Mouse (Mus musculus) MEL (cell line): ENCODE data around the gene Vsx2. TPM values are rescaled to one million over a fixed set of nuclear protein-coding genes. Genes with fewer than 3 reads are reported as not detected.

Source experiments
- DNase-seq: peaks from one replicate; pipeline ENCODE4 v3.0.0; 2011; ENCODE audit warnings: low read depth, low spot score
- H3K27ac ChIP-seq: 2 replicates; pipeline ENCODE4 v1.5.1; 2012; ENCODE audit warnings: low read depth, mild to moderate bottlenecking, control low read depth, low read length, moderate library complexity; ENCODE audit not compliant: control insufficient read depth
- H3K27me3 ChIP-seq, 2 experiments: fragments of 150-350 bp in 1 of 2; sonication (generic) in 1 of 2; 2 replicates each; pipeline ENCODE4 v1.6.1; 2012; ENCODE audit warnings: low read length in 2 of 2, mild to moderate bottlenecking in 2 of 2, improper control_type of control experiment in 1 of 2, moderate library complexity in 1 of 2; ENCODE audit not compliant: insufficient read depth in 2 of 2, control insufficient read depth in 1 of 2
- H3K36me3 ChIP-seq, 2 experiments: 2 replicates each; pipeline ENCODE4 v1.6.1; 2012 to 2014; ENCODE audit warnings: low read length in 2 of 2, improper control_type of control experiment in 1 of 2, inconsistent platforms in 1 of 2, mild to moderate bottlenecking in 1 of 2; ENCODE audit not compliant: insufficient read depth in 2 of 2, control insufficient read depth in 1 of 2
- H3K4me1 ChIP-seq, 2 experiments: fragments of 150-350 bp in 1 of 2; sonication (generic) in 1 of 2; 2 replicates each; pipeline ENCODE4 v1.6.1; 2012; ENCODE audit warnings: low read length in 2 of 2, improper control_type of control experiment in 1 of 2, mild to moderate bottlenecking in 1 of 2; ENCODE audit not compliant: insufficient read depth in 2 of 2, control insufficient read depth in 1 of 2
- H3K4me3 ChIP-seq, 2 experiments: fragments of 150-350 bp in 1 of 2; sonication (generic) in 1 of 2; 2 replicates each; pipeline ENCODE4 v1.5.1; 2012; ENCODE audit warnings: low read depth in 2 of 2, low read length in 2 of 2, mild to moderate bottlenecking in 2 of 2, moderate library complexity in 2 of 2, control low read depth in 1 of 2, improper control_type of control experiment in 1 of 2; ENCODE audit not compliant: control insufficient read depth in 1 of 2, insufficient read depth in 1 of 2
- H3K79me2 ChIP-seq: 2 replicates; pipeline ENCODE4 v1.6.1; 2012; ENCODE audit warnings: mild to moderate bottlenecking, low read length, moderate library complexity; ENCODE audit not compliant: control insufficient read depth, poor library complexity, insufficient read depth
- H3K9ac ChIP-seq: 2 replicates; pipeline ENCODE4 v1.6.1; 2012; ENCODE audit warnings: low read depth, mild to moderate bottlenecking, control low read depth, low read length, moderate library complexity; ENCODE audit not compliant: control insufficient read depth, poor library complexity, severe bottlenecking
- H3K9me3 ChIP-seq: fragments of 150-350 bp; sonication (generic); replicated peaks from 2 replicates; pipeline ENCODE4 v1.6.1; 2012; ENCODE audit warnings: mild to moderate bottlenecking, low read length, improper control_type of control experiment, moderate library complexity; ENCODE audit not compliant: insufficient read depth
- BHLHE40 ChIP-seq: IDR thresholded peaks from 2 replicates; pipeline ENCODE4 v1.6.1; 2012; ENCODE audit warnings: low read depth, mild to moderate bottlenecking, inconsistent platforms, low read length, improper control_type of control experiment, borderline replicate concordance
- CHD1 ChIP-seq: IDR thresholded peaks from 2 replicates; pipeline ENCODE4 v1.6.1; 2012; ENCODE audit warnings: low read depth, mild to moderate bottlenecking, inconsistent platforms, low read length, improper control_type of control experiment
- CHD2 ChIP-seq: IDR thresholded peaks from 2 replicates; pipeline ENCODE4 v1.6.1; 2011; ENCODE audit warnings: low read length, improper control_type of control experiment
- ELF1 ChIP-seq: IDR thresholded peaks from 2 replicates; pipeline ENCODE4 v1.6.1; 2014; ENCODE audit warnings: low read depth, mild to moderate bottlenecking, inconsistent platforms, low read length, improper control_type of control experiment, moderate library complexity
- ETS1 ChIP-seq: IDR thresholded peaks from 2 replicates; pipeline ENCODE4 v1.6.1; 2012; ENCODE audit warnings: low read depth, mild to moderate bottlenecking, inconsistent platforms, low read length, improper control_type of control experiment, moderate library complexity
- GATA1 ChIP-seq: IDR thresholded peaks from 2 replicates; pipeline ENCODE4 v1.6.1; 2011; ENCODE audit warnings: low read depth, low read length, improper control_type of control experiment
- HCFC1 ChIP-seq: IDR thresholded peaks from 2 replicates; pipeline ENCODE4 v1.6.1; 2012; ENCODE audit warnings: low read depth, mild to moderate bottlenecking, inconsistent platforms, low read length, improper control_type of control experiment, moderate library complexity
- MYB ChIP-seq: IDR thresholded peaks from 2 replicates; pipeline ENCODE4 v1.6.1; 2011; ENCODE audit warnings: mild to moderate bottlenecking, low read depth, low read length, improper control_type of control experiment
- RAD21 ChIP-seq: IDR thresholded peaks from 2 replicates; pipeline ENCODE4 v1.6.1; 2011; ENCODE audit warnings: mild to moderate bottlenecking, low read depth, low read length, improper control_type of control experiment
- RCOR1 ChIP-seq: IDR thresholded peaks from 2 replicates; pipeline ENCODE4 v1.6.1; 2012; ENCODE audit warnings: low read depth, mild to moderate bottlenecking, inconsistent platforms, low read length, improper control_type of control experiment
- SIN3A ChIP-seq: IDR thresholded peaks from 2 replicates; pipeline ENCODE4 v1.6.1; 2012; ENCODE audit warnings: low read length, improper control_type of control experiment, inconsistent platforms
- USF1 ChIP-seq: IDR thresholded peaks from 2 replicates; pipeline ENCODE4 v1.6.1; 2014; ENCODE audit warnings: low read depth, mild to moderate bottlenecking, inconsistent platforms, low read length, improper control_type of control experiment, moderate library complexity
- USF2 ChIP-seq, 2 experiments: IDR thresholded peaks; 2 replicates each; pipeline ENCODE4 v1.6.1; 2011 to 2012; ENCODE audit warnings: improper control_type of control experiment in 2 of 2, low read length in 2 of 2, borderline replicate concordance in 1 of 2, inconsistent platforms in 1 of 2, low read depth in 1 of 2, mild to moderate bottlenecking in 1 of 2; ENCODE audit not compliant: insufficient read depth in 1 of 2
- ZC3H11A ChIP-seq: IDR thresholded peaks from 2 replicates; pipeline ENCODE4 v1.6.1; 2012; ENCODE audit warnings: low read depth, mild to moderate bottlenecking, inconsistent platforms, low read length, improper control_type of control experiment
- ZKSCAN1 ChIP-seq: IDR thresholded peaks from 2 replicates; pipeline ENCODE4 v1.6.1; 2012; ENCODE audit warnings: low read depth, mild to moderate bottlenecking, inconsistent platforms, low read length, improper control_type of control experiment, moderate library complexity
- polyA plus RNA-seq, 2 experiments: library from polyadenylated mRNA; stranded (reverse) in 1 of 2; unstranded in 1 of 2; fragments of >175 nt in 1 of 2; fragments of >200 nt in 1 of 2; gene quantifications; 2 replicates each; pipeline versions ENCODE4 v1.2.1 to v1.2.4; 2012; ENCODE audit warnings: low replicate concordance in 2 of 2, low read depth in 1 of 2; ENCODE audit not compliant: insufficient read length in 2 of 2, insufficient read depth in 1 of 2, missing spikeins in 1 of 2
- total RNA-seq: library from RNA; depleted of rRNA; stranded (reverse); fragments of 300-350 nt; gene quantifications from 2 replicates; pipeline ENCODE4 v1.2.3, GENCODE M21; 2012

The Vsx2 gene
- total and polyA plus RNA-seq, 3 experiments = not detected

- no peaks in the 10 kb centered on the region for H3K36me3 ChIP-seq
- no peaks in the 10 kb centered on the region for H3K27me3 ChIP-seq
- H3K79me2 ChIP-seq = no peaks in the 10 kb centered on the region
- H3K4me3 ChIP-seq = no peak overlapping the region
- H3K9ac ChIP-seq = no peak overlapping the region
- H3K9me3 ChIP-seq = no peaks in the 10 kb centered on the region
- no peak for TF ChIP-seq CHD1
- TF ChIP-seq, all 39 proteins: peak for 0
- no peak overlapping the region for H3K27ac ChIP-seq
- DNase-seq = no peak
- H3K4me1 ChIP-seq = no peaks in the 10 kb centered on the region
These were observed 45.2 kb upstream of the Vsx2 start for GRCm38 (mm10) chr12:84524147-84525050.

DNA sequence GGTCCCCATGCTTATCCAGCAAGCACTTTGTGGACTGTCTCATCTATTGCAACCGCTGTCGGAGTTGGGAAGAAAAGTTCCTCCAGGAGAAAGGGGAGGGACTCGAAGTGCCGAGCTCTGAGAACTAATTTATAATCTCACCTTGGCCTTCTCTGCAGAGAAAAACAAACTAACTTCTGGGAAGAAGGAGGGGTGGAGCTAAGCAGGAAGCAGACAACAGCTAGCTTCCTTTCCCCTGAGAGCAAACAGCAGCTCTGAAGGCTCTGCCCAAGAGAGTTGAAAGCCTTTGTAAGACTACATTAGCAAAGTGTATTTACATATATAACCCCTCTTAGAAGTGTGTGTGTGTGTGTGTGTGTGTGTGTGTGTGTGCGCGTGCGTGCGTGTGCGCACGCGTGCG is 44.1 kb upstream of the Vsx2 start:
- H3K27ac ChIP-seq = no peak overlapping the region
- H3K27me3 ChIP-seq = no peaks in the 10 kb centered on the region
- no peaks in the 10 kb centered on the region for H3K9me3 ChIP-seq
- H3K9ac ChIP-seq = no peak overlapping the region
- H3K4me3 ChIP-seq = no peak overlapping the region
- peaks cover 0 to under 1% of the 10 kb centered on the region in 2 experiments; a peak in 2 of 4 replicates for H3K36me3 ChIP-seq
- TF ChIP-seq ELF1 (no peak), ZKSCAN1 (no peak), GATA1 (no peak), BHLHE40 (no peak), CHD2 (no peak), HCFC1 (no peak), USF1 (no peak), RCOR1 (no peak), SIN3A (no peak), ZC3H11A (no peak), USF2 (IDR thresholded peaks at IDR 0.05; ENCODE audit: borderline replicate concordance in 1 of 2, insufficient read depth in 1 of 2, low read depth in 1 of 2, low read length in 2 of 2) (no peak), MYB (no peak), RAD21 (no peak), ETS1 (no peak)
- no peak for DNase-seq
- peaks cover 2 to 4% of the 10 kb centered on the region in 2 experiments; a peak in 2 of 4 replicates for H3K4me1 ChIP-seq
- no peaks in the 10 kb centered on the region for H3K79me2 ChIP-seq
